Mouse (Mus musculus): Measurements from ENCODE around the gene Msrb3. TPM values are rescaled to one million over a fixed set of nuclear protein-coding genes. Genes with fewer than 3 reads are reported as not detected.

Msrb3 gene
- total and polyA plus RNA-seq, 3 experiments, result 0.05 TPM; not detected in 2

DNA sequence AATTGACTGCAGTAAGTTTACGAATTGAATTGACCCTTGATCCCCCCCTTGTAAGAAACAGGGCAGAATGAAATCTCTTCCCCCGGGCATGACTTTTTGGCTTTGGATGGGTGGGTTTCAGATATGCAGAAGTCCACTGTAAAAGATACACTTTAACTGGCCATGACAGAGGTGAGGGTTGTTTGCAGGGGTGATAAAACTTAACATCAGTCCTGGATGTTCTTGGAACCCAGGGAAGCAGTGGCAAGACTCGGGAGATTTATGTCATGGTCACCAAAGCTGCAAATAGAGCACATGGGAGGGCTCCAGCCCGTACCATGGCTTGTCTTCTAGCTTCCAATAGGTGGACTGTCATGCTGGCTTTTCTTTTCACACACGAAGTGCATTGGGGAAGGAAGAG is 114.4 kb downstream of the Msrb3 start:
- ATAC-seq (ENCODE audit: extremely low read depth, insufficient number of reproducible peaks, low FRiP score, poor library complexity, severe bottlenecking) (no peak), DNase-seq (ENCODE audit: low spot score) (no peak)
- Histone ChIP-seq H3K4me3 (ENCODE audit: low read depth, low read length) (no peak overlapping the region), H3K9me3 (replicated peaks) (peaks cover 60% of the 10 kb centered on the region), H3K36me3 (replicated peaks) (no peaks in the 10 kb centered on the region), H3K4me1 (ENCODE audit: insufficient read depth, low read depth, low read length) (no peaks in the 10 kb centered on the region), H3K27me3 (ENCODE audit: insufficient read depth, low read length) (no peaks in the 10 kb centered on the region)
- TF ChIP-seq TAL1 (conservative IDR thresholded peaks at IDR 0.05; ENCODE audit: low read depth, low read length), result no peak
- TF ChIP-seq POLR2AphosphoS5 (IDR thresholded peaks at IDR 0.05; ENCODE audit: insufficient replicate concordance, low read depth, low read length), result no peak
- no peak for TF ChIP-seq GATA2 (IDR thresholded peaks at IDR 0.05; ENCODE audit: borderline replicate concordance, low read depth, low read length)
- no peak for TF ChIP-seq GATA1 (IDR thresholded peaks at IDR 0.05; ENCODE audit: borderline replicate concordance, low read length)
- TF ChIP-seq CTCF (IDR thresholded peaks at IDR 0.05; ENCODE audit: low read depth, low read length), result no peak

DNA sequence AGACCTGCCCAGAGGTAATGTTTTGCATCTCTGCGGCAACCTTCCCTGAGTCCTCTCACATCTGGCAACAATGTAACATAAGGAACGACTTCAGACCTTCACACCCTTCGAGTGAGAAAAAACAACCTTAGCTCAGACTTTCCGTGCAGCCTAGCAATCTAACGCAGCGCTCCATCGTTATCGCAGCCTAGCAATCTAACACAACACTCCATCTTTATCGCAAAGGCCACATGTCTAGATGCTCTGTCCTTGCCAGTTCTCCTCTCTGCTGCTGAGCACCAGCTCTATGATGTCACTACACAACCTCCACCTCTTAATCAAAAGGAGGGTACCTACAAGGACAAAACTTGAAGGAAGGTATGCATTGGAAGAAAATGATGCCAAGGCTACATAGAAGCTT is 115.5 kb downstream of the Msrb3 start:
- peaks cover 59% of the 10 kb centered on the region for H3K9me3 ChIP-seq (replicated peaks)
- H3K4me1 ChIP-seq (ENCODE audit: insufficient read depth, low read depth, low read length), result no peaks in the 10 kb centered on the region
- no peak for TF ChIP-seq GATA2 (IDR thresholded peaks at IDR 0.05; ENCODE audit: borderline replicate concordance, low read depth, low read length)
- no peak for TF ChIP-seq CTCF (IDR thresholded peaks at IDR 0.05; ENCODE audit: low read depth, low read length)
- TF ChIP-seq GATA1 (IDR thresholded peaks at IDR 0.05; ENCODE audit: borderline replicate concordance, low read length), result no peak
- TF ChIP-seq TAL1 (conservative IDR thresholded peaks at IDR 0.05; ENCODE audit: low read depth, low read length), result no peak
- no peak for TF ChIP-seq POLR2AphosphoS5 (IDR thresholded peaks at IDR 0.05; ENCODE audit: insufficient replicate concordance, low read depth, low read length)
- DNase-seq (ENCODE audit: low spot score) (no peak), ATAC-seq (ENCODE audit: extremely low read depth, insufficient number of reproducible peaks, low FRiP score, poor library complexity, severe bottlenecking) (no peak)
- H3K4me3 ChIP-seq (ENCODE audit: low read depth, low read length), result no peak overlapping the region
- H3K36me3 ChIP-seq (replicated peaks), result no peaks in the 10 kb centered on the region
- H3K27me3 ChIP-seq (ENCODE audit: insufficient read depth, low read length), result no peaks in the 10 kb centered on the region

DNA sequence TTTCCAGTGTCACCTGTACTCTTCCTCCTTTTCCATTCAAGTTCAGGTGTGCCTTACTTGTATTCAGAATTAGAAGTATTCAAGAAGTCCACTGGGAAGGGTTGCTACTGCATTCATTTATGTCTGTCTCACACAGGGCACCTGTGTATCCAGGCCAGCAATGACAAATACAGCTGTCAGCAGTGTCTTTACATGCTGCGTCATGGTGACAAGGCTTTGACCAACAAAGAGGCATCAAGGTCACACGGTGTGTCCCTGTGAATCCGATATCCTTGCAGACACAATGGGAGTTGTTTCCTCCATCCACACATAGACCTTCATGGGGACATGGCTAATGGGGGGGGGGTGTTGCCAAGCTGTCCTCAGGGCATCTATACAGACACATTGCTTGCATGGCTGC is 121.4 kb downstream of the Msrb3 start:
- no peak for DNase-seq (ENCODE audit: low spot score)
- H3K36me3 ChIP-seq (replicated peaks), result no peaks in the 10 kb centered on the region
- H3K4me1 ChIP-seq (ENCODE audit: insufficient read depth, low read depth, low read length), result no peaks in the 10 kb centered on the region; the same call in none of the 2 replicates
- no peaks in the 10 kb centered on the region for H3K27me3 ChIP-seq (ENCODE audit: insufficient read depth, low read length)
- peaks cover 33% of the 10 kb centered on the region for H3K9me3 ChIP-seq (replicated peaks)
- ATAC-seq (ENCODE audit: extremely low read depth, insufficient number of reproducible peaks, low FRiP score, poor library complexity, severe bottlenecking), result no peak
- no peak overlapping the region for H3K4me3 ChIP-seq (ENCODE audit: low read depth, low read length)
- TF ChIP-seq POLR2AphosphoS5 (IDR thresholded peaks at IDR 0.05; ENCODE audit: insufficient replicate concordance, low read depth, low read length) (no peak), GATA2 (IDR thresholded peaks at IDR 0.05; ENCODE audit: borderline replicate concordance, low read depth, low read length) (no peak), CTCF (IDR thresholded peaks at IDR 0.05; ENCODE audit: low read depth, low read length) (no peak), GATA1 (IDR thresholded peaks at IDR 0.05; ENCODE audit: borderline replicate concordance, low read length) (no peak), TAL1 (conservative IDR thresholded peaks at IDR 0.05; ENCODE audit: low read depth, low read length) (no peak)

DNA sequence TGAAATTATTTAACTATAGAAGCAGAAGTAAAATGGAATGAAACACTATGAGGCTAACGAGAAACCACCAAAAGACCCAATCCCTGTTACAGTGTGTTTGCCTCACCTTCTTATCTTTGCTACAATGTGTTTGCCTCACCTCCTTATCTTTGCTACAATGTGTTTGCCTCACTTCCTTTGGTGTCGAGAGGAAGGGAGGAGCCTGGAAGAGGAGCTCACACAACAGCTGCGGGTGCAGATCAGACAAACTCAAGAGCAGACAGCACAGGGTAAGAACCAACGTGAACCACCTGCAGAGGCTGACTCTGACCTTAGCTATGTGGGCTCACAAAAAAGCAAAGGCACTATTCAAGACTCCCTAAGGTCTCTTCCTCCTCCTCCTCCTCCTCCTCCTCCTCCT is 123.5 kb downstream of the Msrb3 start:
- ATAC-seq (ENCODE audit: extremely low read depth, insufficient number of reproducible peaks, low FRiP score, poor library complexity, severe bottlenecking) (peak; percentile 91), DNase-seq (ENCODE audit: low spot score) (no peak)
- H3K36me3 ChIP-seq (replicated peaks), result no peaks in the 10 kb centered on the region
- no peaks in the 10 kb centered on the region for H3K27me3 ChIP-seq (ENCODE audit: insufficient read depth, low read length)
- H3K4me1 ChIP-seq (ENCODE audit: insufficient read depth, low read depth, low read length), result no peaks in the 10 kb centered on the region; the same call in none of the 2 replicates
- no peak overlapping the region for H3K4me3 ChIP-seq (ENCODE audit: low read depth, low read length)
- TF ChIP-seq GATA2 (IDR thresholded peaks at IDR 0.05; ENCODE audit: borderline replicate concordance, low read depth, low read length), result no peak
- peak; percentile 64 for TF ChIP-seq TAL1 (conservative IDR thresholded peaks at IDR 0.05; ENCODE audit: low read depth, low read length)
- H3K9me3 ChIP-seq (replicated peaks), result peaks cover 32% of the 10 kb centered on the region

GRCm38 (mm10) chr10:120767418-120767817 is 131.5 kb downstream of the Msrb3 start:
- TF ChIP-seq CTCF (IDR thresholded peaks at IDR 0.05; ENCODE audit: low read depth, low read length) (no peak), GATA2 (IDR thresholded peaks at IDR 0.05; ENCODE audit: borderline replicate concordance, low read depth, low read length) (no peak), GATA1 (IDR thresholded peaks at IDR 0.05; ENCODE audit: borderline replicate concordance, low read length) (no peak), TAL1 (conservative IDR thresholded peaks at IDR 0.05; ENCODE audit: low read depth, low read length) (no peak), POLR2AphosphoS5 (IDR thresholded peaks at IDR 0.05; ENCODE audit: insufficient replicate concordance, low read depth, low read length) (no peak)
- no peak for ATAC-seq (ENCODE audit: extremely low read depth, insufficient number of reproducible peaks, low FRiP score, poor library complexity, severe bottlenecking)
- no peaks in the 10 kb centered on the region for H3K36me3 ChIP-seq (replicated peaks)
- no peak overlapping the region for H3K4me3 ChIP-seq (ENCODE audit: low read depth, low read length)
- peaks cover 51% of the 10 kb centered on the region for H3K9me3 ChIP-seq (replicated peaks)
- DNase-seq (ENCODE audit: low spot score), result no peak
- H3K4me1 ChIP-seq (ENCODE audit: insufficient read depth, low read depth, low read length), result no peaks in the 10 kb centered on the region
- no peaks in the 10 kb centered on the region for H3K27me3 ChIP-seq (ENCODE audit: insufficient read depth, low read length)

GRCm38 (mm10) chr10:120765398-120765797 is 133.5 kb downstream of the Msrb3 start:
- peaks cover 57% of the 10 kb centered on the region for H3K9me3 ChIP-seq (replicated peaks)
- DNase-seq (ENCODE audit: low spot score) (no peak), ATAC-seq (ENCODE audit: extremely low read depth, insufficient number of reproducible peaks, low FRiP score, poor library complexity, severe bottlenecking) (no peak)
- H3K4me3 ChIP-seq (ENCODE audit: low read depth, low read length), result no peak overlapping the region
- H3K27me3 ChIP-seq (ENCODE audit: insufficient read depth, low read length), result no peaks in the 10 kb centered on the region
- TF ChIP-seq GATA1 (IDR thresholded peaks at IDR 0.05; ENCODE audit: borderline replicate concordance, low read length) (no peak), POLR2AphosphoS5 (IDR thresholded peaks at IDR 0.05; ENCODE audit: insufficient replicate concordance, low read depth, low read length) (no peak), GATA2 (IDR thresholded peaks at IDR 0.05; ENCODE audit: borderline replicate concordance, low read depth, low read length) (no peak), CTCF (IDR thresholded peaks at IDR 0.05; ENCODE audit: low read depth, low read length) (no peak), TAL1 (conservative IDR thresholded peaks at IDR 0.05; ENCODE audit: low read depth, low read length) (no peak)
- H3K4me1 ChIP-seq (ENCODE audit: insufficient read depth, low read depth, low read length), result no peaks in the 10 kb centered on the region
- no peaks in the 10 kb centered on the region for H3K36me3 ChIP-seq (replicated peaks)

All from G1E (cell line).